Mouse (Mus musculus) liver, adult 2 months (tissue): ENCODE results near the gene Smim7.

Source experiments
- CTCF ChIP-seq: fragments of 200-500 bp; IDR thresholded peaks from 2 replicates; pipeline ENCODE4 v1.5.1; 2011; ENCODE audit warnings: low read depth, low read length, control low read depth
- POLR2A ChIP-seq: fragments of 200-500 bp; IDR thresholded peaks from 2 replicates; pipeline ENCODE4 v1.6.1; 2011; ENCODE audit warnings: low read length, control low read depth; ENCODE audit not compliant: insufficient read depth; ENCODE audit errors: extremely low read depth

DNA sequence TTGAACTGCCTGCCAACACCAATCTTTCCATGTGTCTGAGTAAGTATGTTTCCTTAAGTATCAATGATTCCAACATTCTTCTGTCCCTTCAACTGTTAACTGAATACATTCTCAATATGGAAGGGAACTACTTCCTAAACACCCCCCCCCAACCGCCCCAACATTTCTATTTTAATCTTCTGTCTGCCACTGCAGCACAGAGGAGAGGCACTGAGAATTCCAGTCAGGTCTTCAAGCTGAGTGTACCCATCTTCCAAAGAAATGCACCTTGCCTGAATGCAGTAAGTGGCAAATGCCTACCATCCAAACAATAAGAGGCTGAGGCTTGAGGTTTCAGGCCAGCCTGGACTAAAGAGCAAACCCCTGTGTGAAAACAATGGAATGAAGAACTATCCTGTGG is 38.8 kb downstream of the Smim7 start:
- TF ChIP-seq POLR2A = no peak
- TF ChIP-seq CTCF = no peak
